Mouse (Mus musculus) yolk sac, embryonic 10.5 days (tissue): ENCODE data around the gene Pdgfra.
A peak's percentile ranks its signal among the peaks of the same experiment; 100 is the strongest.

ENCODE experiments used
- DNase-seq: peaks from one replicate; pipeline ENCODE4 v3.0.0-alpha.2; 2017; ENCODE audit warnings: low spot score

The Pdgfra gene

DNA sequence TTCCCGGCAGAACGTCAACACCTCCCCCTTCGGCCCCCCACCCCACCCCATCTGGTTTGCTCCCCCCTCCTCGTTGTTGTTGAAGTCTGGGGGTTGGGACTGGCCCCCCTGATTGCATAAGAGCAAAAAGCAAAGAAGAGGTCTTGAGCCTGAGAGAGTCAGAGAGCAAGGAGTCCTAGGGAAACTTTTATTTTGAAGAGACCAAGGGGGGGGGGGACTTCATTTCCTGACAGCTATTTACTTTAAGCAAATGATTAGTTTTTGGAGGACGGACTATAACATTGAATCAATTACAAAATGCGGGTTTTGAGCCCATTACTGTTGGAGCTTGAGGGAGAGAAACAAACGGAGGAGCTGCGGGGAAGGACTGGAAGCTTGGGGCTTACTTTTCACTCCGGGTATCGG lies at the start of gene Pdgfra:
Pdgfra (plus strand) TSS at position 272 of the 405 bp plus-strand sequence.
- peak; percentile 78 for DNase-seq

DNA sequence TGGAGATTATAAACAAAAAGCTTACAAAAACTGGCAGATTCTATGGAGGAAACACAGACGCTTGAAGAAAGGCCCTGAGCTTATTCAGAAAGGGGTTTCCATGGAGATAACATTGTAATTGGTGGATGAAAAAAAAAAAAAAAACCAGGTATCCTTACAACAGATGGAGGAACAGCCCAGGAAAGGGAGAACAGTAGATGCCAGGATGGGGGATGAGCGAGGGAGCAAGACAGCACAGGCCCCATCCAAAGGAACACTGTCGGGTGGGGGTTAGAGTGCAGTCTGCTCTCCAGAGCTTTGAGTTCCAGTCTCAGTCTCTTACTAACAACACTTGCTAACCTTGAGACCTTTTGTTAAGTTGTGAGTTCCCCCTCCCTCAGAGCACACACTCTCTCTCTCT lies 45.6 kb upstream of the Pdgfra start:
- no peak for DNase-seq

DNA sequence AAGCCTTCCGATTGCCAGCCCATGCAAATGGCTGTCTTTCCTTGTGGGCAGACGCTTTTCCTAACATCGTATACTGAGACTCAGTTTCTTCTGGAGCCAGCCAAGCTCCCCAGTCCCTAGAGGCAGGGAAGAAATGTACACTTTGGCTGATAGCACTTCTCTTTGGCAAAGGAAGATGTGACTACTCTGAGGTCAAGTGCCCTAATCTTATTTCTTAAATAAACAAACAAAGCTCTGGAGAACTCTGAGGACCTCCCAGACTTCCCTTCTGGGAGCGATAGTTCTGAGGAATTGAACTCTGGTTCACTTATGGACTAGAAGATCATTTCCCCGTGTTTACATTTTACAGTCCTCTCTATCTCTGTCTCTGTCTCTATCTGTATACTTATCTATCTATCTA lies 42.7 kb upstream of the Pdgfra start:
- DNase-seq: no peak

DNA sequence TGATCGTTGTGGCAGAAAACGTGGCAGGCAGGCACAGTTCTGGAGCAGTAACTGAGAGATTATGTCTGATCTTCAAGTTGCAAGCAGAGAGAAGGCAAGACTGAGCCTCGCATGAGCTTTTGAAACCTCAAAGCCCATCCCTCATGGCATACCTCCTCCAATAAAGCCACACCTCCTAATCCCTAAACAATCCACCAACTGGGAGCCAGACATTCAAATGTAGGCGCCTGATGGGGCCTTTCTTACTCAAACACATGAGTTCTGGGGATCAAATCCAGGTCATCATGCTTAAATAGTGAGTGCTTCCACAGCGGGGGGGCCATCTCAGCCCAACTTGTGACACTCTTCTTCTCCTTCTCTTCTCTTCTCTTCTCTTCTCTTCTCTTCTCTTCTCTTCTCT lies 40.3 kb upstream of the Pdgfra start:
- DNase-seq: no peak

DNA sequence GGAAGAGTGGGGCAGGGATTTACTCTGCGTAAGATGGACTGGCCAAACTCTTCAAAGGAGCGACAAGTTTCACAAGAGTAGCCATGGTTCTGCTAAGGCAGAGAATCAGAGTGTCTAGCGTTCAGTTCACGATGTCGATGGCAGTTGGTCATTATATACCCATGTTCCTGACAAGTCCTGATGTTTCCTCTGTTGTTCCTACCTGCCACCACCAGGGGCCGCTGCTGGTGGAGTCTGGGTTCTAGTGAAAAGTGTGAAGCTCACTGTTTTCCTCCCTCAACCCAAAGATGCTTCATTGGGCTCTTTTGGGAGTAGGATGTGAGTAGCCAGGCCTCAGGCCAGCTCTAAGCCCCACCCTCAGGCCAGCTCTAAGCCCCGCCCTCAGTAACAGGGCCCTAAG lies 33.3 kb upstream of the Pdgfra start:
- peak; percentile 30 for DNase-seq

DNA sequence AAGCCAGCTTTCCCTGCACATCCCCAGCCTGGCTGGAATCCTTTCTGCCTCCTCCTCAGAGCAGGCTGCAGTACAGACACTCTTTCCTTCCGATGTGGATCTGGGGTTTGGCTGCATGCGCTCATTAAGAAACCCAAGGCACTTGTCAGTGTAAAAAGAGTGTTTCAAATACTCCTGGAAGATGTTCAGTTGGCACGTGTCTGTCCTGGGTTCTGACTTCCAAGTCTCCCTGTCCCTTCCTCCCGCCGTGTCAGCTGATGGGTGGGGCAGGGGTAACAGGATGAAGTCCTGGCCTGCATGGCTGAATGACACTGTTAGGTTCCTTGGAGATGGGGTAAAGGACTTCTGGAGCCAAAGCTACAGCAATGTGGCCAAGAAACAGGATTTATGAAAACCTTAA lies 30.4 kb upstream of the Pdgfra start:
- DNase-seq: no peak

DNA sequence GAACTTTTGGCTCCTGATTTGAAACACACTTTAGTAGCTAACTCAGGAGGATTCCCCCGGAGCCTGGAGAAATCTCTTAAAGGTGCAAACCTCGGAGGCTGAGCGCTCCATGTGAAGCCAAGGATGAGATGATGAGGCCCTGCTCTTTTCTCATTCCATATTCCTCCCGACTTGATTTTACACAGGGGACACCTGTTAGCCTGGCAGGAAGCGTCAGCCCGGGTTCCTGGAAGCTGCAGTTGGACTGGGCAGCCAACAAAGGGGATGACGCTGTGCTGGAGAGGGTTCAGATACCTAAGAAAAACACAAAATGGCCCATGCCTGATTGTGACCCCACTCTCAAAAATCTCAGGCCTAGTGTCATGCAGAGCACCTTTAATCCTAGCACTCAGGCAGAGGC lies 17.4 kb upstream of the Pdgfra start:
- DNase-seq: no peak

DNA sequence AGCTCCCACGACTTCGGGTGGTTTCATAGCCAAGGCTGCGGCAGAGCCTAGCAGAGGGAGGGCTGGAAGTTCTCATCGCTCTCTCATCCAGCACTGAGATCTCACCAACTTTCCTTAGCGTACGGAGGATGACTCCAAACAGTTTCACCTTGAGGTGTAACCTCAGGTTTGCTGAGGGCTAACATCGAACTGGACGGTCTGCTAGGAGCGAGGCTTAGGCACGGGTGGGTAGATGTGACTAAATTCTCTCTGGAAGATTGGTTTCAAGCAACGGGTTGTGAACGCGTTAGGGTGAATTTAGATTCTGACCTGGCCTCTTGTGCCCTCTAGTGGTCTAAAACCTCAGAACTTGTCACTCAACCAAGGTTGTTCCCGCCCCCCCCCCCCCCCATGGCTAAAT lies 9.0 kb upstream of the Pdgfra start:
- DNase-seq: peak; percentile 60

DNA sequence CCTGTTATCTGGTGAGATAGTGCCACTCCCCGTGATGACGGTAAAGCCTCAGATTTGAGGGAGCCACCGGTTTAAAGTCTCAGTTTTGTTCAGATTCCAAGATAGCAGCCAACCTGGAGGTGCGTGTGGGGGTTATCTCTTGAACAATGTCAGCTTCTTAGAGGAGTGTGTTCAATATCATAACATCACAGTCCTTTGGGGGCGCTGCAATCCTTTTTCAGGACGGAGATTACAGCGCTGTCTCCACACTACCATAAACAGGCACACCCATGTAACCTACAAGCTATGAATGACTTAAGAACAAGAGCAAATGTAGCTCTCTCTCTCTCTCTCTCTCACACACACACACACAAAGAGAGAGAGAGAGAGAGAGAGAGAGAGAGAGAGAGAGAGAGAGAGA lies 8.3 kb upstream of the Pdgfra start:
- no peak for DNase-seq

DNA sequence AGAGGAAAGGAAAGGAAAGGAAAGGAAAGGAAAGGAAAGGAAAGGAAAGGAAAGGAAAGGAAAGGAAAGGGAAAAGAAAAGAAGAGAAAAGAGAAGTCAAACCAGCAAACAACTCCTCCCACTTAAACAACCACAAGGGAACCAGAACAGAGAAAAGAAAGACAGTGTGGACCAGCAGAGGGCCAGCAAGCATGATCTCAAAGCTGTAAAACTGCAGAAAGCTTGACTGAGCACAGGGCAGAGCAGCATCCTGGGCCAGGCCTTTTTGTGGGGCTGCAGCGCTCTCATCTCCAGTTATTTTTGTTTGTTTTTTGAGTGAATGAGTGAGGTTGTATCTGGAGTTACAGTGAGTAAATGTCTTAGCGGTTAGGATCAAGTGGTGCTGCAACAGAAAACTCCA lies 6.8 kb upstream of the Pdgfra start:
- DNase-seq: no peak

DNA sequence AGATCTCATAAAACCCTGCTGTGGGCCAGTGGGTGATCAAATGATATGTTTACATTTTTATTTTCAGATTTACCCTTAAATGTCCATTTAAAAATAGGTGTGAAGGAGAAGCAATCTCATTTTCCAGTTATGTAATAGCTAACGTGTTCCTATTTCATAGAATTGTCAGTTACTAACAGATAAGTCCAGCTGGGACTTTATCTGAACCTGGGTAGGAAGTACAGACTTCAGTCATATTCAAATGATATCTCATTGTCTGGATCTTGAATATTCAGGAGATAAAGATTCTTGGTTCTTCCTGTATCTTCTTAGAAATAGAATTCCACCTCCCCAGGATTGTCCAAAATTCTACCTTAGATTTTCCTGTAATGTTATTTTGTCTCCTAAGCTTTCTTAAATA lies 5.6 kb upstream of the Pdgfra start:
- DNase-seq: no peak

DNA sequence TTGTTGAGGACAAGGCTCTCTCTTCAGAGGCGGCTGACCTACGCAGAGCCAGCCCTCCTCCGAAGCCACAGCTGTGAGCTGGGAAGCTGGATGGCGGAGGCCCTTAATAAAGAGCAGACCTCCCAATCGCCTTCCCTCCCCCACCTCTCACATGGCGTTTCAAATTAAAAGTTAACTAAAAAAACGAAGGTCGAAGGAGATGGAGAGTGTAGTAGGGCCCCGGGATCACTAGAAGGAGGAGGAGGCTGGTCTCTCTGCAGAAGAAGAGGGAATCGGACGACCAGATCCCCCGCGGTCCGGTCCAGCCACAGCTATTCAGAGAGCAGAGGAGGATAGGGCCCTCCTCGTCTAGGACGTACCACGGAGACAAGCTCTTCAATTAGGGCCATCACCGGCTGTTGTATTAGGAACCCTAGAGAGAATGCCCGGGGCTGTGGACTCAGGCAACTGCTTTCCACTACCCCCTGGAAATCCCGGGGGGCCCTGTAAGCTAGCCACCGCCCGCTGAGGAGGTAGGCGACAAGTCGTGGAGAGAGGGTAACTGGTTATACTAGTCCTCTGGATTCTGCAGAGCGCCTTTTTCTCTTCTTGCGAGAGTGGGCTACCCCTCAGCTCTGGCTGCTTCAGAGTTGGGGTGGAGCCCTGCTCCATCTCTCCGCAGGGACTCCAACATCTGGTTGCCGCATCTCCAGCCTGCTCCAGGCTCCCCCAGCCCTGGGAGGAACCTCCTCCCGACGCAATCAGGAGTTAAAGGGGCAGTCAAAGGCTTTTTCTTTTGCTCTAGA lies 3.6 kb upstream of the Pdgfra start:
- DNase-seq: peak; percentile 40

DNA sequence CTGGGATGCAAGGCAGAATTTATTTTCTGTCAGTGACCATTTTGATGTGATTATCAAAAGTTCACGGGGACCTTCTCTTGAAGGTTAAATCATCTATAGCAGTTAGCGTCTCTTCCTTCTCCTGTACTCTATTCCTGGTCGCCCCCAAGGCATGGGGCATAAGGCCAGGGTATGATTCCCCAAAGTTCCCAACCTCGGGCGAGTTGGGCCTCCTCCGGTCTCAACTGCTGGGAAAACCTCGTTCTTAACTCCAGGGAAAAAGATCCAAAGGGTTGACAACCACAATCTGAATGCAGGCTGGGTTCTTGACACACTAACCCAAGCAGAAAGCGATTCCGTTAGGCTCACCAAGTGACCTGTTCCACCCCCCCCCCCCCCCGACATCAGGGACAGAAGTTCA lies 2.7 kb upstream of the Pdgfra start:
- no peak for DNase-seq

DNA sequence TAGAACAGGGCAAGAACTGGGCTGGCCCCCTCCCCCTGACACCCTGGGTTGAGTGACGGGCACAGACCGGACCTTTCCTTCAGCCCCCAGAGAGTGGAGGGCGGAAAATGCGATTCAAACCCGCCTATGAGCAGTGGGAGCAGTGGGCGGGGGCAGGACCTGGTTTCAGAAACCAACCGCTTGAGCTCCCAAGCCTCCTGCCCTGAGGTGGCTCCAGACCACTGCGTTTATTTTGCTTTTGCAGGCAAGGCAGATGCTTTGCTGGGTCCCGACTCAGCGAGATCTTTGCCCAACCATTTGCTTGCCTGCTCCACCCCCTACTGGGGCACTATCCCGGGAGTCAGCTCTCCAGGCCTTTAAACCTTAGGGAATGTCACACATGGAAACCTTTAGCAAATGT lies 2.2 kb upstream of the Pdgfra start:
- DNase-seq: peak; percentile 59

DNA sequence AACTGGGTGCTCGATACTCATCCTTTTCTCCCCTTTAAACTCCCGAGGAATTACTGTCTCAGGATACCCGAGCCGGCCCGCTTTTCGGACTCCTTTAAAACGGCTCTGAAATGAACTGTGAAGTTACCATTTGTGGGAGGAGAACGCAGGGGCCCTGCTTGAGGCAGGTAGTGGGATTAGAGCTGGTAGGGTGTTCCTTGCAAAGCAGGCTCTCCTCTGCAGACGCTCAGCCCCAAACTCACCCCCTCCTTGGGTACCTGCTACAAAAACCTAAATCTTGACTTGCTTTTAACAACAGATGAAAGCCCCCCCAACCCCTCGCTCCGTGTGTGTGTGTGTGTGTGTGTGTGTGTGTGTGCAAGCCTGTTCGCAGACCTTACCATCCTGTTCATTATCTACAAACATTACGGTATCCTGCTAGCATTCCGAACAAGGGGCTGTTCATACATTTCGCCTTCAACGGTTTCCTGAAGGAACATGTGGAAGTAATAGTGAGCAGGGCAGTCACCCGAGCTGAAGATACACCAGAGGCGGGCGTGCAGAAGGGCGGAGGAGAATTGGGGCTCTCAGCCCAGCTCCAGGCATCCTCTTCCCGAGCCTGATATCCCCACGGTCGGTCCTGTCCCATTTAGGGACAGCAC lies 1.6 kb upstream of the Pdgfra start:
- DNase-seq: peak; percentile 51

DNA sequence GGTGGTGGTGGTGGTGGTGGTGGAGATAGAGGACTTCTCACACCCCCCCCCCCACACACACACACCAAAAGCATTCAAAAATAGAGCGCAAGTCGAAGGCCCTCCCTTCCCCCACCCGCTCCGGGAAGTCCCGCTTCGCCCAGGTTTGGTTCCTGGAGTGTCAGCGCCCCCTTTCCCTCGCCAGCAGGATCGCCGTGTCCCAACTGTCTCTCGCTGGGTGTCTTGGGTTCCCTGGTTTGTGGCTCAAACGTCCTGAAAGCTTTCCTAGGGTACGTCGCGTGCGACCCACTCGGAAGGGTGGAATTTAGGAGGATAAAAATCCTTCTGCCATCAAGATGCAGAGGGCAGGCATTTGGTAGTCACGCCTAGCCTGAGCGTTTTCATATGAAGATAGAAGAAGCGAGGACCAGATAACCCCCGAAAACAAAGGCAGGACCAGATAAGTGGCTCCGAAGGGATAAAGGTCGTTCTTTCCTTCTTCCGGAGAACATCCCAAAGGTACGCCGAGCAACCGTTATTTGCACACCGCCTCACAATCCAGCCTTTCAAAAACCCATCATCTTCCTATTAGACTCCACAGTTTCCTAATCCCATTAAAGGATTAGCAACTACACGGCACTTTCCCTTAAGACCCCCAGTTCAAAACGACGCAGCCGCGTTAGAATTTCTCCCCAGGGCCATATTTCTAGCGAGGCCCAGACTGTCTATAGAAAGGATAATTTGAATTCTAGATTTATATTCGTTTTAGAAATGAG lies 769 bp upstream of the Pdgfra start:
- peak; percentile 73 for DNase-seq

DNA sequence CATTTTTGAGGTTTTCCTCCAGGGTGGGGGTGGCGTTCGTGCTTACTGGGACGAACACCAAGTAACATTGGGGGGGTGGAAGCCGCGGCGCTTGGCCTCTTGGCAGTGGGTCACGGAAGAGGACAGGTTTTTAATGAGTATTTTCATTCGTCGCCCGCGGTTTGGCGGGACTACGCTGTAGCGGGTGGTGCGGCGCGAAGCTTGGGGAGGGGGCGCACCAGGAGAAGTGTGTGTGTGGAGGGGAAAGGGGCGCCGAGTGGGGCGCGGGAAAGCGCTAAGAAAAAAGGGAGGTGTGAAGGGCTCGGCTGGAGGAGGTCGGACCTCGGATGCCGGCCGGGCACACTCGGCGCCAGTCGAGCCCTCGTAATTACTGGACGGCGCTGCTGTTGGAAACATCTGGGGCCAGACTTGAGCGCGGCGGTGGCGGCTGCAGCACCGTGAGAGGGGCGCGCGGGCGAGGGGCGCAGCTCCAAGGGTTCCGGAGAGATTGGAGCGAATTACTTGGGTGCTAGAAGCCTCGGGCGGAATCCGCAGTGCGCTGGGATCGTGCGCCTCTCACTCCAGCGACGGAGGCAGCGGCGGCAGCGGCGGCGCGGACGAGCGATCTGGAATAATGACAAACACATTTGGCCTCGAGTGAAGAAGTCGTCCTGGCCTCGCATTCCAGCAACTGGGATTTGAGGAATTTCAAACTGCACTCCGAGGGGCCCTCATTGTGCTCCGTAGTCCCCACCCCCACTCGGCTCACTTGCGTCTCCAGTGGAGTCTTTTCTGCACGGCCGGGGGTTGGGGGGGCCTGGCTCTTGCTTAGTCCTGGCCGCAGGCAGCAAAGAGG lies 916 bp downstream of the Pdgfra start:
- DNase-seq: peak; percentile 58

DNA sequence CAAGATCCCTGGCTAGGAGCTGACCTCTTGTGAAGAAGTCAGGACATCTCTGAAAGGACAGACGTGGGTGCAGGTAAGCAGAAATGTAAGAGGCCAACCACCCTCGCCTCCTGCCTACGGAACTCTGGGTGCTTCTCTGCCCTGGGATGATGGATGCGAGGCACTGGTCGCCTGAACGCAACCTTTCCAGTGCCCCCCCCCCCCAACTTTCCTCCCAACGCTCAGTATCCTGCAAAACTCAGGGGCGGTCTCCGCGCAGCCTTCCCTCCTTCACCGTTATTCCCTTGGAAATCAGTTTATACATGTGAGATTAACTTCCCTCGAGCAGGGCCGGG lies 1.5 kb downstream of the Pdgfra start:
- no peak for DNase-seq

DNA sequence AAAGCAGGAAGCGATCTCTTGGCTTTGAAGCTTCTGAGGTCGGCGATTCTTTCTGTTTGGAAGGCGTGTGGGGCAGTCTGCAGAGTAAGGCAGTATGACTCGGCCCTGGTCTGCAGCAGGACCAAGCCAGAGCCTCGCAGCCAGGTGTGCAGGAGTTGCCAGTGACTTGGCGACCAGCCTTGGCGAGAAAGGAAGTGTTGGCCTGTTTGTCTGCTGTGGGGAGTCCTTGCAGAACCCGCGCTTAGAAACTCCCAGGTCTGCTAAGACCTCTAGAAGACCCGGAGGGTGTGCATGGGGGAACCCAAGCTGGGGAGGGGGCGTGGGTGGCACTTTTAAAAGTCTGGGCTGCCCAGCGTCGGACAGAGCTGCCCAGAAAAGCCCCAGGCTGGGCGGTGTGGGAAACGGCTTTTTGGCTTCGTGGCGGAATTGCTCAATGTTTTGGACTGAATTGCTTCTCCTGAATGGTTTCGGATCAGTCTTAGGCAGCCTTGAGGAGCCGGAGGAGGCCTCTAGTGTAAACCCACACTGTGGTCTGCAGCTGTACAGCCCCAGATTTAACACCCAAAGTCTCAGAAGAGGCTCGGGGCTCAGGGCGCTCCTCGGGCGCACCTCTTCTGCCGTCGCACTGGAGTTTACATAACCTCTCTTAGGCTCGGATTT lies 2.0 kb downstream of the Pdgfra start:
- DNase-seq: peak; percentile 27

DNA sequence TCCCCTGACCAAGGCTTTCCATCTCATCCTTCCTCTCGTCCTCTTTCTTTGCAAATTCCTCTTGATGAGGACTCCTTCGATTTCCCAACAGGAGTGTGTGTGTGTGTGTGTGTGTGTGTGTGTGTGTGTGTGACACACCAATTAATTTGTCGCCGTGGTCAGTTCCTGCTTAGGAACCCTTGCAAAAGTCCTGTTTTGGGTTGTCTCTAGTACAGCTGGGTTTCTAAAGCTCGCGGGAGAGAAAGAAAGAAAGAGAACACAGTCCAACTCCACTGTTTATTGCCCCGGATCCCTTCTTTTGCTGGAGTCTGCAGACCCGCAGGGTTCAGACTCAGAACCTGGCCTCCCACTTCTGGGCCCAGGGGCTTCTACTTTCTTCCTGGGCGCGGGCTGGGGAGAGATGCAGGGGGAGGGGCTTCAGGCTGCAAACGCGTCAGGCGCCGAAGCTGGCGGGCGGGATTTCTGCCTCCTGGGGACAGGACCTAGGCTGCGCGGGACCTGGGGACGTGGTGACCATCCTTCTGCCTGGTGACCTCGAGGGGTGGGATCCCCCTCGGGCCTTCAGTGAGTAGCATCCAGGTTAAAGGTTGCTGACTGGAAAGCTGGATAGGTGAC lies 2.6 kb downstream of the Pdgfra start:
- DNase-seq: peak; percentile 69

DNA sequence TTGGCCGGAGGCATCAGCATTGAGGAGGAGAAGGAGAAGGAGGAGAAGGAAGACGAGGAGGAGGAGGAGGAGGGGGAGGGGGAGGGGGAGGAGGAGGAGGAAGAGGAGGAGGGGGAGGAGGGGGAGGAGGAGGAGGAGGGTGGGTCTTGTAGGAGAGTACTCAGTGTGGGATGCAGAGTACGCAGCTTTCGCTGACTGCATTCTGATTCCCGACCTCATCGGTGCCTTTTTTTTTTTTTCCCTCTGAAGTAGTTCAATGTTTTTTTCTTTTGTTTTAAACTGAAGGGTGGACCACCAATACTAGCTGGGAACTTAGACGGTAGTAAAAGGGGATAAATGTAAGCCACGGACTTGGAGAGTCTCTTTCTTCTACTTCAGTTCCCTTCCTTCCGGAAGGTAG lies 3.2 kb downstream of the Pdgfra start:
- DNase-seq: no peak
